Mouse (Mus musculus) regulatory T cell (primary cell): ENCODE data around the gene Npb.
"Not testable (repeated sequence)": the region's sequence is repeated elsewhere in the genome, so short reads cannot be mapped to it uniquely, and the experiment has no call there.

Source experiments
- in situ Hi-C: fragments of 300-600 bp; cut with MboI, MseI; formaldehyde crosslinking; loops from one replicate; pipeline ENCODE4 v1.15.1; 2025; ENCODE audit warnings: high pct_unique_total_duplicates

Npb gene

DNA sequence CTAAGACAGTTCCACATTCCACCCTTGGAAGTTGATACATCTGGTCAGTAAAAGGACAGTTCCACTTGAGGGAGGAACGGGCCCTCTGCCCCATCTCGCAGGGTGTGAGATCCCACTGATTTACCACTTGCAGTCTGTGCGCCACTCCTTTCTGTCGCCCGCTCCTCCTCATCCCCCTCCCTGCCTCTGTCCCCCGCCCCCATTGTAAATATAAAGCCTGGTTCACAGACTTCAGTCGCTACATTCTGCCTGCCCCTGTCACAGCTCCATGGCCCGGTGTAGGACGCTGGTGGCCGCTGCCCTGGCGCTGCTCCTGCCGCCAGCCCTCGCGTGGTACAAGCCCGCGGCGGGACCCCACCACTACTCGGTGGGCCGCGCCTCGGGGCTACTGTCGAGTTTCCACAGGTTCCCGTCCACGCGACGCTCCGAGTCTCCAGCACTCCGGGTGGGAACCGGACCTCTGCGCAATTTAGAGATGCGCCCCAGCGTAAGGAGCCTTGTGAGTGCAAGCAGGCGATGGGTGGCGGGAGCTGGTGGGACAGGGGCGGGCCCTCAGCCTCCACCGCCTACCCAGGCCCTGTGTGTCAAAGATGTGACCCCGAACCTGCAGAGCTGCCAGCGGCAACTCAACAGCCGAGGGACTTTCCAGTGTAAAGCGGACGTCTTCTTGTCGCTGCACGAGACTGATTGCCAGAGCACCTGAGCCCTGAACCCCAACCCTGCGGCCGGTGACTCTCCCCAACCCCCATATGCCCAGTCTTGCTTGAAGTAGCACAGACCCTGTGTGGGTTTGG, at the start of gene Npb:
Gene Npb, plus strand, starts transcription at position 237 of the 794 bp plus-strand sequence.
- in situ Hi-C loops: no loop called here

DNA sequence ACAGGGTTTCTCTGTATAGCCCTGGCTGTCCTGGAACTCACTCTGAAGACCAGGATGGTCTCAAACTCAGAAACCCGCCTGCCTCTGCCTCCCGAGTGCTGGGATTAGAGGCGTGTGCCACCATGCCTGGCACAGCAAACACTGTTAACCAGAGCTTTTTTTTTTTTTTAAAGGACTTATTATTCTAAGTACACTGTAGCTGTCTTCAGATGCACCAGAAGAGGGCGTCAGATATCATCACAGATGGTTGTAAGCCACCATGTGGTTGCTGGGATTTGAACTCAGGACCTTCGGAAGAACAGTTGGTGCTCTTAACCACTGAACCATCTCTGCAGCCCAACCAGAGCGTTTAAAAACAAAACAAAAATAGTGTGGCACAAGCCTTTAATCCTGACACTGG, 49.4 kb upstream of the Npb start:
- in situ Hi-C loops: not testable (repeated sequence)

DNA sequence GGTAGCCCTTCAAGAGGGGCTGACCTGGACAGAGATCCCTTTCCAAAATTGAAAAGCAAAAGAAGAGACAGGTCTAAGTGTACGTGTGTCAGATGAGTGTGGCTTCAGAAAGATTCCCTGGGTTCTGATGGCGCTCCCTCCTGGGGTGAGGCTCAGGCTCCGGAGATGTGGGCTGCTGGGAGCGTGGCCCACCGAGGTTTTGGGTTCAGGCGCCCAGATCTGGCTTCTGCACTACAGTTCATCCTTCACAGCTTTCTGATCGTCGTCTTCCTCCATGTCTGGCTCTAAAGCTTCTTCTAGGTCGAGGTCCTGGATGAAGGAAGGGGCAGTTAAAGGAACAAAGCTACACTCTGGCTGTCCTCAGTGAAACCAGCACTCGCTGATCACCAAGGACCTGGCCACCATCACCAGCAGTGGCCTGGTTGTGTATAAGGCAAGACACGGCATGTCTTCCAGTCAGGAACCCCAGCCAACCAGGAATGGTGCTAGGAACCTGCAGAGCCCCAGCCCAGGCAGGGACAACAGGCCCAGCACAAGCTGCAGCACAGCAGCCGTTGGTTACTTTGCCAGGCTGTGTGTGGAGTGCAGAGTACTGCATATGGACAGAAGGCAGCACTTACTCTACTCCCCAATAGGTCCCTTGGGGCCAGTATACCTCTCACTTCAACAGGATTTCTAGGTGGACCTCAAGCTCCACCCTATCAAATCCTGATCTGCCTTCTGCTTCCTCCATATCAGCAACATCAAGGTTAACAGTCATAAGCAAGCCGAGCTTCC, 47.1 kb upstream of the Npb start:
- in situ Hi-C loops: no loop called here

DNA sequence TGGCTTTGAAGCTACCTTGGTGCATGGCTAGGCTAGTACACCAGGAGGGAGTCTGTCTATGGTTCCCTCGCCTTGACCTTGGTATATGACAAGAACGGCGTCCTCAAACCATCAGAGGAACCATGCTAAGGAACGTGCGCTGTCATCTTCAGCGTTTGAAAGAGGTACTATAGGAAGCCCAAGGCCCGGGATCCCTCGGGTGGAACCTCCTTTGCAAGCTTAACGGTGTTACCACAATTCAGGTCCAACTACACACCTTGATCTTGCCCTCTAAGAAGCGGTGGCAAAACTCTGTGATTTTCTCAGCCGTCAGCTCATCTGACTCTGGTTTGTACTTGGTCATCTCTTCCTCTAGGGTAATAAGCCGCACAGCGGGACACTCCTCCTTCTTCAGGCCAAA, 45.3 kb upstream of the Npb start:
- in situ Hi-C loops: no loop called here

DNA sequence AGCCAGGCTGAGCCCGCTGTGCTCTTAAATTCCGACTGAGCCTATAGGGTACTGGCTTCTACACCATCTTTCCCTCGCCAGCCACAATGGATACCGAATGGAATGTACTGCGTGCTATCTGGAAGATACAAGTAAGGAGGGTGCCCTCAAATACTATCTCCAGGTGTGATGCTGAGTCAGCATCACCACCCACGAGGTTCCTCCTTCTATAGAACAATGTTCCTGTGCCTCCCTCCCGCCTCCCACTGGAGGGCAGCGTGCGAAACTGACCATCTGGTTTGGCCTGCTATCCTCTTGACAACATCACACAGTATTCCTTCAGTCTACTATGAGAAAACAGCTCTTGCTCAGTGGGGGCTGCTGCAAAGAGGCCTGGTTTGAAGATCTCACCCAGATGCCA, 43.2 kb upstream of the Npb start:
- in situ Hi-C loops: no loop called here

DNA sequence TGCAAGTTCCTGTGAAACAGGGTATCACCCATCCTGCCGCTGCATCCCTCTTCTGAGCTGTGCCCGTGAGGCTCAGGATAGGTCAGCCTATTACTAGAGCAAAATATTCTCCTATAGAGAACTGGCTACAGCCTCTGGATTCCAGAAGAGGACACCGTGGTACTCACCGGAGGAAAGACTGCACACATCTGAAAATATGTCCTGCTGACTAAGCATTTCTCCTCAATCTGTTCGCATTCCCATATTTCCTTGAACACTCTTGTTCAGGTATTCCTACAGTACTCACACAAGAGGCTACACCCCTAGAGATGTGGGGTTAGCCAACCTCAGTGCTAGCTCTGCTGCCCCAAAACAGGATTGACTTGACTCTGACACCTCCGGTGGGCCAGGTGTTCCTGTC, 40.0 kb upstream of the Npb start:
- in situ Hi-C loops: no loop called here

DNA sequence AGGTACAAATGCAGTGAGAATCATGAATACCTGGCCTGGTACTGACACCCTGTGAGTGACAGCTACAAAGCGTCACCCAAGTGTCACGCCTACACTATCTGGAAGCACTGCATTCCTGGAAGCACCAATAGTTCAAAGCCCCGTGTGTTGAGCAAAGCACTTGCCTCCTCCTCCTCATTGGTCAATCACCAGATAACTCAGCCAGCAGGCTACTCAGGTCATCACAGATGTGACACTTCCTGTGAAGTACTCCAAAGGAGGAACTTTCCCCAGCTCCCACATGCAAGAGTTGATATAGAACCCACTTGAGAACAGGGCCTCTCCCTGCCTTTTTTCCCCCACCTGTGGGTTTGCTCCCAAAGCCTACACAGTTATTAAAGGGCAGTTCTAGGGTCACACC, 37.2 kb upstream of the Npb start:
- in situ Hi-C loops: no loop called here

DNA sequence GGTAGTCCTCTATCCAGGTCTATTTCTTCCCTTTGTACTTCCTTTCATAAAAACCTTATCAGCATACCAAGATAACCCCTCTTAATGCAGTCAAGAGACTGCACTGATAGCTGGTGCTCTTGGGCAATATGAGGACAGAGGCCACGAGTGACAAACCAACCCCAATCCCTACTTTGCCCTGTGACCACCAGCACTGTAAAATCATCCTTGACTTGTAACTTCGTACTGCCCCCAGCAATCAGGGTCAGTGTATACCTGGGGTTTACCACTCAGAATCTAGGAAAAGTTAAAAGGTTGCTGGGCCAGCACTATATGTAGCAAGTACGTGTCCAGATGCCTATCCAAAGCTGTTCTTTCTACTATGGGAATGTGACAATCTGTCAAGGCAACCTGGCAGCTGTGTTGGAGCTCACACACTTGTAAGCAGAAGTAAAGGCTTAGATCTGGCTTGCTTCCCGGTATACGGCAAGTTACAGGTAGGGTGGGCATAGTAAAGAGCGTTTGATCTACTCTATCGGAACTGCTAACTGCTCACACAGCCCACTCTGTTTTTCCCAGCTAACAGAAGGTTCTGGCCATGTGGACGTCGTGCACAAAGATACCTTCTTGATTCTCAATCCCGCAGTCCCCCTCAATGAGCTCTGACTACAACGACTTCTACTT, 36.4 kb upstream of the Npb start:
- in situ Hi-C loops: no loop called here

DNA sequence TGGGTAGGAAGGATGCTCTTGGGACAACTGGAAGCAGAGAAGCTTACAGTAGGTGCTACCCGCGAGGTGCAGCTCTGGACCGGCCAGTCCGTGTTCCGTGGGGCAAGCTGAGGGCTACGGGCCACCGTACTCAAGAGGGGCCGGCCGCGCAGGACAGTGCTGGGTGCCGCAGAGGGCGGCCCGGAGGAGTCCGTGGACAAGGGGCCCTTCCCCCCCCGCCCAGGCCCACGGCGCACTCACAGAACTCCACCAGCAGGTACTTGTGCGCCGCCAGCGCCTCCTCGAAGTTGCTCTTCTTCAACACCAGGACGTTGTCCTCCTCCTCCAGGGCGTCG, 35.9 kb upstream of the Npb start:
- in situ Hi-C loops: no loop called here

DNA sequence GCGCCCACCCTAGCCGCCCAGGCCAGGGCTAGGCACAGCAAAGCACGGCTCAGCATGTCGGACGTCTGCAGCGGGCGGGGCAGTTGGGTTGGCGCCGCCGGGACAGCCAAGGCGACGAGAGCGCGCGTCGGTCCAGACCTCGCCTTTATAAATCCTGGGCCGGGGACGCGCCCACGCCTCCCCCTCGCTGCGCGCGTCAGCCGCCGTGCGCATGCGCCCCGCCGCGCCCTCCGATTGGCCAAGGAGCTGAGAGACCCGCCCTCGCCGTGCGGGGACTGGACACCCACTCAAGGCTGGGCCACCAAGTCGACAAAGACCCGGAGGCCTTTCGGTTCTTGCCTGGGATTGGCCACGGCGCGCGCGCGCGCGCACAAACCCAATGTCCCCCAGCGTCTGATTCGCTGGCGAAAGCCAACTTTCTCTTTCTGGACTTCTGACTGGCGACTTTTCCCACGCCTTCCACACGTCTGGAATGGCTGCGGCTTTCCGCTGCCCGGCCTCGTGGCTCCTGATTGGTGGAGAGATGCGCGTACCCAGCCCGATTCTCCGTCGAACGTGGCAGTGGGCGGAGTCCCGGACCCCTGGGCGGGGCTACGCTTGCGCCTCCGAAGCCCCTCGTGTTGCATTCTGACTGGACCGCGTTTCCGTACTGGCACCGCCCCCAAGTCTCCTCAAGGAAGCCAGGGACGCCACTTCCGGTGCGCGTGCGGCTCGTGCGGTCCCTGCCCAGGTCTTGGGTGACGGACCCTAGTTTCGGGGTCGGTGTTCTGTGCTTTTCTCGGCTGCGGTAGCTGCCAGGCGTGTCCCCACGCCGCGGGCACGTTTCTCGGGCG, 35.3 kb upstream of the Npb start, which contains the start of gene P4hb:
Gene P4hb, minus strand, starts transcription at position 502 of the 833 bp plus-strand sequence.
- in situ Hi-C loops: no loop called here

DNA sequence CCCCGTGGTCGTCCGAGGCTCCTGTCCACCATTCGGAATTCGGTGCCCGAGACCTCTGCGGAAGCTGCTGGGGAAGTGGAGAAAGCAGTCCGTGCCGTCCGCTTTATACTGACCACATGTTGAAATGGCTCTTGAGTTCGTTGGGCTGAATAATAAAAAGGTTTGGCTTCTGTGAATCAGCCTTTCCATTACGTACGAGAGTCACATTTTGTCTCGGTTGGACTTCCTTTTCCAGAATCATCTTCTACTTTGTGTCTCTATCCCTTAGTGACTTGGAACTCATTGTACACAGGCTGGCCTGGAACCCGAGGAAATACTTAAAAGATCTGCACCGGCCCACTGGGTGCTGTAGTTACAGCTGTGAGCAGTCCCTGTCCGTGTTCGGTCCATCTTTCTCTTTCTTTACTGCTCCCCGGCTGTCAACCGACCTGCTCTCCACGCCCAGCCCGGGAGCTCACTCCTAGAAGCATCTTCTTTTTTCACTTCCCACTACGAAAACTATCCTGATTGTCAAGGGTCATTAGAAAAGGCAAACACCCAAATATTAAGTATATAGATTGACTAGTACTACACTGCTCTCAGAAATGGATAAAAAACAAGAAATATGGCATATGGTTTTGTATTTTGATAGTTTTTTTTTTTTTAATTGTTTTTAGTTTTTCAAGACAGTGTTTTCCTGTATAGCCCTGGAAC, 34.5 kb upstream of the Npb start:
- in situ Hi-C loops: no loop called here

DNA sequence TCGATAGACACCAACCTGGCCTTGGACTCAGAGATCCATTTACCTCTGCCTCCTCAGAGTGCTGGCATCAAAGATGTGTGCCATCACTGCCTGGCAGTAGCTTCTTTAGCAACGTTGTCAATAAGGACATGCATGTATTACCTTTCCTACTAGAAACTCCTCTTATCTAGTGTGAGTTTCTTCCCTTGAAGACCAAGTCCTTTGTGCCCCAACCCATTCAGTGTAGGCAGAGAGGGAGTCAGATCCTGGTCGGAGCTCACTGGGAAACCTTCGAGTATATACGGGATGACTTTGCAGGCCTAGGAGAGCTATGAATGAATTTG, 34.0 kb upstream of the Npb start:
- in situ Hi-C loops: no loop called here

DNA sequence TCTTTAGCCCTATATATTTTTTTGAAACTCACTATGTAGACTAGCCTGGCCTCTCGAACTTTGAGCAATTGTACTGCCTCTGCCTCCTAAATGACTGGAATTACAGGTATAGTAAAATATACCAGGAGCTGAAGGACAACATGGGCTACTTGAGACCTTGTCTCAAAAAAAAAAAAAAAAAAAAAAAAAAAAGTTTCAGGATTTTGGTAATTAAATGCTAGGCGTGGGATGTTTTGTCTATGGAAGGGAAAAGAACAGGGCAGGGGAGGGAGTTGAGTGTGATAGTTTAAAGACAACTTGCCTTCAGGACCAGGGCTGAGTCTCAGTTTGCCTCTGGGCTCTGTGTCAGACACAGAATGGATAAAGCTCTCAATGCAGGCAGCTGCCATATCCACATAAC, 33.2 kb upstream of the Npb start:
- in situ Hi-C loops: no loop called here

DNA sequence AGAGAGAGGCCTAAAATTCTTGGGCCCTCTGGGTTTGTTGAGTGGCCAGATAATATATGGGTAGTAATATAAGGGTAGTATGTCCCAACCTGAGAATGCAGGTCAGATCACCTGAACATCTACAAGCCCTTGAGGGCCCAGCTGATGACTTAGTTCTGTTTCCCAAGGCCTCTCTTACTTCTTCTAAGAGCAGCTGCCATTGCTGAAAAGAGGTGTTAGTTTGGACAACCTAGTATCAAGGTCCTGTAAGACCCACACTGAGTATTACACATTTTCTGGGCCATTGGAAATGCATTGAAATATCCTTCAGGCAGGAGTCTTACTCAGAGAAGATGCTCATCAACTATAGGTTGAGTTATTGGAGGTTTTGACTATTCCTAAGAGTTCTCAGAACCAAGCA, 32.3 kb upstream of the Npb start:
- in situ Hi-C loops: no loop called here

DNA sequence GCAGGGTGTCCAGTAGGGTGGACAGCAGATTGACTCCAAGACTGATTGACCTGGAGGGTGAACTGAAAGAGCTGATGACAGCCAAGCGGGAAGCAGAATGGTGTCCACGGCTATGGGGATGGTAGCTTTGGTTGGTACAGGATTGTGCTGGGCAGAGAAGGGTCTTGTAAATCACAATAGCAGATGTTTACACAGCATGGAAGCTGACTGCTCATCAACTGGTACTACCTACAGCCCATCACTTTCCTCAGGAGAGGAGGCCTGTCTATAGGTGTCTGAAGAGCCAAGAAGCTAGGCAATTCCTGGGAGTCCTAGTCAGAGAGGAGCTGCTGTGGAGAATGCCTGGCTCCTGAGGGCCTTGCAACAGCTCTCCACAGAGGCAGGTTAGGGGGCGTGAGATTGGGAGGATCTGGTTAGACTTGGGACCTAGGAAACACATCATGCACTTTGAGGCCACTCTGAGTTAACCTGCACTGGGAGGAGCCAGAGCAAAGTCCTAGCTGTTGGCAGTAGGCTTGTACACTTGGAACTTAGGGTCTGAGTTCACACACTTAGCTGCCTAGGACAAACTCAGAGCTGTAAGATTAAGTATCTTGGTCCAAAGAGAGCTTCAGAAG, 31.8 kb upstream of the Npb start:
- in situ Hi-C loops: no loop called here

DNA sequence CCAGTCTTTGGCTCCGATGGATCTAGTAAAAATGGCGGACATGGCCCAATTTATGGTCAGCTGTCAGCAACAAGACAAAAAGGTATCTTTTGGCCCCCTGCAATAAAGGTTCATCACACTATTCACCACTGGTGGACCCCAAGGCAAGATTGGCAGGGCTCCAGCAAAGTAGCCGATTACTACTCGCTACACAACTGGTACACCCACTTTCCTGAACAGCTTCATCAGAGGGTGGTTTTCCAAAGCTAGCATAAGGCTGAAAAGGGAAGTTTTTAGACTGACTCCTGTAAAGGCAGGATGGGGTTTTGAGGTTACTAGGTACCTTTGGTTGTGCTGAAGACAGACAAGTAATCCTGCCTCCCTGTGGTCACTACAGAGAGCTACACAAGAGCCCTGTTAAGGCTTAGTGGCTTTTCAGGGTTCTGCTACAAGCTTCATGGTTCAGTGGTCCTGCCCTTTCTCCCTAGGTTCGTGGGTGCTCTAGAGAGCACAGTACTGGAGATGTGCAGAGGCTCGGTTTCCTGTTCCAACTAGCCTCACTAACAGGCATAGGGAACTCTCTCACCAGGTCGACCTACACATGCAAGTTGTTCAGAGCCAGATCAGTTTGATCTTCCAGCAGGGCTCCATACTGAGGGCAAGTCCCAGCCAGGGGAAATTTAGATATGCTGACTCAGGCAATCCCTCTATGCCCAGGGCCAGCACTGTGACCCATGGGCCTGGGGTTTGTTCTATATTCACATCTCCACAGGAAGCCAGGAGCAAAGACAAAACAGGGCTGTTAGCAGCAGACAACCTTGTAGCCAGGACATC, 30.9 kb upstream of the Npb start:
- in situ Hi-C loops: no loop called here

DNA sequence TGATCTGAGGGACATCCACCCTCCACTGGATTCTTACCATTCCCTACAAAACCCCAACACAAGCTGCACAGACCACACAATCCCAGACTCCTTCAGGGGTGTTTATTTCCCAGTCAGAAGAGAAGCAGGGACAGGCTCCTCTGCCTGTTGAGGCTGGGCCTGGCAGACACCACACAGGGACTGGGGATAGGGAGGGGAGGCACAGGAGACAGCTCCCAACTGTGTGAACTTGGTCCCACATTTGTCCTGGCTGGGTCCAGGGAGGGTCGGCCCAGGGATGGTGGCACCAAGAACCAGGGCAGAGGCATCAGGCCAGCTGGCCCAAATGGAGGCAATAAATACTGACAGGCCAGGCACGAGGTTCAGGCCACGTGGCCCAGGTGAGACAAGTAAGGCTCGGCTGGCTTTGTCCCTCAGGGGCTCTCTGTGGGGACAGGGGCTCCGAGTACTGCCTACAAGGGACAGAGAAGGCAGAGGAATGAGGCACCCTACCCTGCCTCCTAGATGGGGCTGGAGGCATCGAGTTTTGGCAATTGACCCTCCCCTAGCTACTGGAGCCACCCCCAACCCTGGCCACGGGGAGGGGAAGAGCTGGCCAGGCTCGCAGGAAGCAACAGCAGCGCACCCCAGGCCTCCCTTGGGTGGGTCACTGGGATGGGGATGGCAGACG, 30.1 kb upstream of the Npb start:
- in situ Hi-C loops: no loop called here

DNA sequence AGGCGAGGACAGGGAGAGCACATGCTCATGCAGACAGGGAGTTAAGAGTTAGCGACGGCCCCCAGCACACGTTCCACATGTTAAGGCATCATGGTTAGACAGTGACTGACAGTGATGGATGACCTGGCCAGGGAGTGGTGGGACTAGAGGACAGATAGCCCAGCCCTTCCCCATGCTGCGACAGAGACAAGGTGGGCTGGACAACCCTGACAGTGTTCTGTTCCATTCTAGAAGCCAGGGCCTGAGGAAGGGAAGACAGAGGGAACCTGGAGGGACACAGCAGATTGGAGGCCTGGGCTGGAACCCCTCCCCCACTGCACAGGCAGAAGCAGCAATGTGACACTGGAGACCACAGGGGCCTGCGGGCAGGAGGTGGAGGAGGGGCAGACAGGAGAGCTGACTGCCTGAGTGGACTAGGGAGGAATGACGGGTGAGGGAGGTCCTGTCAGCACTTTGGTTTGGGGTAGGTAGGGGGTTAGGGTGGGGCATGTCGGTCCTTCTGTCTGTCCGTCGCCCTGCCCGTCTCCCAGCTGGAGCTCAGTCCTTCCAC, 29.5 kb upstream of the Npb start:
- in situ Hi-C loops: no loop called here
